Mouse (Mus musculus) thymus, postnatal 36 days (tissue): ENCODE measurements around the gene Stat2.
A peak's percentile ranks its signal among the peaks of the same experiment; 100 is the strongest.
"Not testable (repeated sequence)": the region's sequence is repeated elsewhere in the genome, so short reads cannot be mapped to it uniquely, and the experiment has no call there.

Experiments
- DNase-seq, 2 experiments: peaks; one replicate each; pipeline ENCODE4 v3.0.0; 2022; ENCODE audit warnings: mixed read lengths in 2 of 2

Gene Stat2

DNA sequence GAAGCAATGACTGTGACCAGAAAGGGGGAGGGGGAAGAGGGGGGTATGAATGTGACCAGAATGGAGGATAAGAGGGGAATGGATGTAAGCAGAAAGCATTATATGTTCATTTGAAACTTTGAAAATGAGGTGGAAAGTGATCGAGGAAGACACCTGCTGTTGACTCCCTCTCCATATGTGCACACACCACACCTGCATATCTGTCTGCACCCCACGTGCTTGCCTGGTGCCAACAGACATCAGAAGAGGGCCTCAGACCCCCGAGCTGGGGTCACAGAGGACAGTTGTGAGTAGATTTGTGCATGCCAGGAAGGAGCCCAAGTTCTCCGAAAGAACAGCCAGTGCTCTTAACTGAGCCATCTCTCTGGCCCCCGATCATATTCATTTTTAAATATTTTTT lies 10.4 kb upstream of the Stat2 start:
- no peak for DNase-seq

DNA sequence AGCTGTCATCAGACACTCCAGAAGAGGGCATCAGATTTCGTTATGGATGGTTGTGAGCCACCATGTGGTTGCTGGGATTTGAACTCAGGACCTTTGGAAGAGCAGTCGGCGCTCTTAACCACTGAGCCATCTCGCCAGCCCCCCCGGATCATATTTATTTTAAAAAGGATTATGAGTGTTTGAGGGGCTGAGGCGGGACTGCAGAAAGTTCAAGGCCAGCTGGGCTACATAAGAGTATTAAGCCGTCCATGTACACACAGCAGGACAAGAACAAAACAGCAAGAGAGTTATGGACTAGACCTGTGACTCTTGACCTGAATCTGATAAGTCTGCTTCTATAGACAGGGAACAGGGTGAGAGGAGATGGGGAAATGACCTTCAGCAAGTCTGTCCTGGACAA lies 10.0 kb upstream of the Stat2 start:
- not testable (repeated sequence) for DNase-seq

DNA sequence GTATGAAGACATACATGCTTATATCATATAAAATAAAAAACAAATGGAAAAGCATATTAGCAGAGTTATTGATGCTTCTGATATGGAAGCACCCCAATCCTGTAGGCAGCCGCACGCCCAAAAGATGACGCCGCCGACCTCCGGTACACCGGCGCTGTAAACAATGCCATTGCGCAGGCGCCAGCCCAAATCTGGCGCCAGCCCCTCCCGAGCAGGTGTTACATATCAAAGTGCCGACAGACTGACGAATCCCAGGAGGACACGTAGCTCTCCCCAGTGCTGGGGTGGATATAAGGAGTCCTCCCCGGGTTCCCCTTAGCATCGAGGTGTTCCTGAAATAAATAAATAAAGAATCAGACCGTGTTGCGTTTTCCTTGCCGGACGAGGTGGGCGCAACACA lies 8.1 kb upstream of the Stat2 start:
- DNase-seq: no peak

DNA sequence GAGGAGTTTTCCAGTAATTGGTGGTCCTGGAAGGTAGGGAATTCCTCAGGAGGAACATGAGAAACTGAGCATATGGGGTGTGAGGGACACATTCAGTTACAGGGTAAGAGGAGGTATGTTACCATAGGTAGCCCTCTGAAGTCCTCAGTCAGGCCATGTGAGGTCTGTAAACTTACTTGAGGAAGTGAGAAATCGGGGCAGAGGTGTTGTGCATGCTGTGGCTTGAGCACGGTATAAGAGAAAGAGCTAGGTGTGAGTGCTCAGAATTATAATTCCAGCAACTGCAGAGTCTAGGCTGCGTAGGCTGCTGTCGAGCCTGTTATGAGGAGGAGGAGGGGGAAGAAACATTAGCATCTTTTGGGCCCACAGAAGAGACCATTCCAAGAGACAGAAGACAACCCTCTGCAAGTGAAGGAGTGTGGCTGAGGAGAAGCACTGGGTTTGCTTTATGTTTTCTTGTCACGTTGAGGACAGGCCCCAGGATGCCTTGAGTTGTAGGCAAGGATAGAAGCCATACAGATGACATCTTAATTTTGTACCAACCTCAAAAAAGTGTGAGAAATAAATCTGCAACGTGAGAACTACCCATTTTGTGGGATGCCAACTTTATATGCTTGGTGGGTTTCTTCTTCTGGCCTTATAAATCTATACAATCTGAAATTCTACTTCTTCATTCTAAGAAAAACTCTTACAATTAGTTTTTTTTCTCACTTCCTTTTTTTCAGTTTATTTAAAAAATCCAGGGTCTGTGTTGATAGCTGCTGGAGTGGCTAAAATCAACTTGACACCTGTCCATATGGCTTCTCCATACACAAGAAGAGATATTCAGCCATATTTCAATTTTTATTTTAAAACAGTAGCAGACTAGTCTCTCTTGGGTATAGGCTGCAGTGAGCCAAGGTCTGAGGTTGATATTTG lies 6.7 kb upstream of the Stat2 start:
- DNase-seq: no peak

DNA sequence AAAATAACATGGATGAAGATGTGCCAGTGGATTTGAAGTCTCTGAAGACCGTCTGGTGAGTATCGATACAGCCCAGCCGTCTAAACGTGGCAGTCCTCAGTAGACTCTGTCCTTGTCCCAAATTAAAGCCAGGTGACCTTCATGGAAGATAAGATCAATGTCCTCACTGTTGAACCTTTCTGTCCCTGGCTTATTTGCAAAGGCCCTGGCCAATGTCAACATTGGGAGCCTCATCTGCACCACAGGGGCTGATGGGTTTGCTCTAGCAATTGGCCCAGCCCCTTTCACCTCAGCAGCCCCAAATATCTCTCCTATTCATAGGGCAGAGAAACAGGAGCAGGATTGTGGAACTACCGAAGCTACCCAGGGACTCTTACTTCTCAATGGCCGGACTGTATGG lies 2.0 kb upstream of the Stat2 start, which contains the start of gene Apof:
Gene Apof (plus strand): TSS at position 301 of the 400 bp plus-strand sequence.
- DNase-seq: no peak

DNA sequence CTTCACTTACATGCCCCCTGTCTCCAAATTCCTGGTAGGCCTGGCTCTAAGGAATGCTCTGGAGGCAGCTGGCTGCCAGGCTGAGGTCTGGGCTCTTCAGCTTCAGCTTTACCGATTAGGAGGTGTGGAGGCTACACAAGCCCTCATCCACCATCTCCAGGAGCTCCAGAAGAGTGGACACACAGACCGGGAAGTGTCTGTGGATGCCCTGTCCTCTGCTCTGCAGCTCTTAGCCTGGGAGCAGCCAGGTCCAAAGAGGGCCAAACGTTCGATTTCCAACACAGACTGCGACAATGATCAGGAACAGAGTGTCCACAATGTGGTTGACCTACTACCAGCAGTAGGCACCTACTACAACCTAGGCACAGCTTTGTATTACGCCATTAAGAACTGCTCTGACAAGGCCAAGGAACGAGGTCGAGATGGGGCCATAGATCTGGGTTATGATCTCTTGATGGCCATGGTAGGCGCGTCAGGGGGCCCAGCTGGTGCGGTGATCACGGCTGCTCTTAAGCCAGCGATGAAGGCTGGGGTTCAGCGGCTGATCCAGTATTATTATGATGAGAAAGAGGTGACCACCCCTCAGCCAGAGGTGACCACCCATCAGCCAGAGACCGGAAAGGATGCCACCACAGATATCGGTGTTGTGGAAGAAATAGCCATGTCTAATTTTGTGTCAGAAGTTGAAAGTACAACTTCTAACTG lies 1.0 kb upstream of the Stat2 start:
- no peak for DNase-seq

DNA sequence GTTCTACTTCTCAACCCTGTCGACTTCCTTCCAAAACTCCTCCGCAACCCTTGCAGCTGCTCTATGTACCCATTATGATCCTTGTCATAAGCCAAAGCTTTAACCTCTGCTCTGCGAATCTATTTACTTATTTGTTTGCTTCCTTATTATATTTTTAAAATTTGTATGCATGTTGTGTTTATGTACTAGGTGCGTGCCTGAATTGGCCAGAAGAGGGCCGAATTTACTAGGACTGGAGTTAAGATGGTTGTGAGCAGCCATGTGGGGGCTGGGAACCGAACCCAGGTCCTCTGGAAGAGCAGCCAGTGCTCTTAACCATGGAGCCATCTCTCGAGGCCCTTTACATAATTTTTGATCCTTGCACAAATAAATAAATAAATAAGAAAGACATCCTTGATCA lies 507 bp downstream of the Stat2 start:
- DNase-seq: no peak

DNA sequence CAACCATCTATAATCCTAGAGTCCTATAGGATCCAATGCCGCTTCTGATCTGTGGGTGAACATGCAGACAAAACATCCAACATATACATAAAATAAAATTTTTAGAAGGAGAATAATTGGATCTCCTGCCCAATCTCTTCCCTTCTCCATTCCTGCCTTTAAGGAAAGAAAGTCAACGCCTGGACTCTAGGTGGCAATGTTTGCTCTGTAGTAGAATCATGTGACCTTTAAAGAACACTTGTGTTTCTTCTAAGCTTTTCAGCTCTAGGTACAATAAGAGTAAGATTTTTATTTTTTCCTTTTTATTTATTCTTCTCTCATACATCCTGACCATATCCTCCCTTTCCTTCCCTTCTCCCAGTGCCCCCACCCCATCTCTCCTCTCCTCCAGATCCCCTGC lies 1.5 kb downstream of the Stat2 start:
- DNase-seq: no peak

DNA sequence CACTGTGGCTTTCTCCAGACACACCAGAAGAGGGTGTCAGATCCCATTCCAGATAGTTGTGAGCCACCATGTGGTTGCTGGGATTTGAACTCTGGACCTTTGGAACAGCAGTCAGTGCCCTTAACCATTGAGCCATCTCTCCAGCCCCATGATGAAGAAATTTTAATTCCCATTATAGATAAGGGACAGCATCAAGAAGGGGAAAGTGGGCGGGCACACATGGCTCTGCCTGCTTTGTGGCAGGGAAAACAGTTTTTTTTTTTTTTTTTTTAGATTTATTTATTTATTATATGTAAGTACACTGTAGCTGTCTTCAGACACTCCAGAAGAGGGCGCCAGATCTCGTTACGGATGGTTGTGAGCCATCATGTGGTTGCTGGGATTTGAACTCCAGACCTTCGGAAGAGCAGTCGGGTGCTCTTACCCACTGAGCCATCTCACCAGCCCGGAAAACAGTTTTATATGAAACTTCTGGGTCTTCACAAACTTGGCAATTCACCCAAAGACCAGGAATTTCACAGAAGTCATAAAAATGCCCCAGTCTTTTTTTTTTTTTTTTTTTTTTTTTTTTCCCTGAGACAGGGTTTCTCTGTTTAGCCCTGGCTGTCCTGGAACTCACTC lies 2.6 kb downstream of the Stat2 start:
- DNase-seq: not testable (repeated sequence)

DNA sequence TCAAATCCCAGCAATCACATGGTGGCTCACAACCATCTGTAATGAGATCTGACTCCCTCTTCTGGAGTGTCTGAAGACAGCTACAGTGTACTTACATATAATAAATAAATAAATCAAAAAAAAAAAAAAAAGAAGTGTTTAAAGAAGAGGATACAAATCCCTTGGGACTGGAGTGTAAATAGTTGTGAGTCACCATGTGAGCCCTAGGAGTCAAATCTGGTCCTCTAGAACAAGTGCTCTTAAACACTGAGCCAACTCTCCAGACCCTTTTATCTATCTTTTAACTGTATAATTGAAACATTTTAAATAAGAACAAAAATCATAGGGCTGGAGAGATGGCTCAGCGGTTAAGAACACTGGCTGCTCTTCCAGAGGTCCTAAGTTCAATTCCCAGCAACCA lies 5.0 kb downstream of the Stat2 start:
- DNase-seq: not testable (repeated sequence)

DNA sequence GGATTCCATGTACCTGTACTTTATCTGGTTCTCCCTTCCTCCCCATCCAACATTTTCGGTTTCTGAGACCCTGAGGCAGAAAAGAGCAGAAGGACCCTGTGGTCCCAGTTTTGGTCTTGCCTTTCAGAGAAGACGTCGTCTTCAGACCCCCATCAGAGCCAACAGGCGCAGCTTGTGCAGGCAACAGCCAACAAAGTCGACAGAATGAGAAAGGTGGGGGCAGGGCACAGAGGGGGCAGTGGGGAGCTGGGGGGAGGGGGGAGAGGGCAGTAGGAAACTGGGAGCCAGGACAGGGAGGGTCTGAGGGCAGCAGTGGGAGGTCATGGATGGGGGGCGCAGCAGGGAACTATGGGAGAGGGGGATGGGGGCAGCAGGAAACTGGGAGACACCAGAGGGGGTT lies 7.8 kb downstream of the Stat2 start:
- no peak for DNase-seq

DNA sequence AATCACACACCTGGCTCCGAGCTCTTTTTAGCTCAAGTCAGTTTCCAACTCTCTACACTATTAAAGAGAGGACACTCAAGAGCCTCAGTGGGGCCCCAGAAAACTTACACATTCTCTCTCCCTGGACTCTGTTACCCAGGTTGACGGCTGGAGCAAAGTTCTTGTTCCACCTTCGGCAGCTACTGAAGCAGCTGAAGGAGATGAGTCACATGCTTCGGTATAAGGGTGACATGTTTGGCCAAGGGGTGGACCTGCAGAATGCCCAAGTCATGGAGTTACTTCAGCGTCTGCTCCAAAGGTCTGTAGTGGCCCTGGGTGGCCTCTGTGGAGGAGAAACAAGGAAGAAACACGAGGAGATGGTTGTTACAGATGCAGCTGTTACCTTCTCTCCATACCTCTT lies 10.6 kb downstream of the Stat2 start:
- no peak for DNase-seq

DNA sequence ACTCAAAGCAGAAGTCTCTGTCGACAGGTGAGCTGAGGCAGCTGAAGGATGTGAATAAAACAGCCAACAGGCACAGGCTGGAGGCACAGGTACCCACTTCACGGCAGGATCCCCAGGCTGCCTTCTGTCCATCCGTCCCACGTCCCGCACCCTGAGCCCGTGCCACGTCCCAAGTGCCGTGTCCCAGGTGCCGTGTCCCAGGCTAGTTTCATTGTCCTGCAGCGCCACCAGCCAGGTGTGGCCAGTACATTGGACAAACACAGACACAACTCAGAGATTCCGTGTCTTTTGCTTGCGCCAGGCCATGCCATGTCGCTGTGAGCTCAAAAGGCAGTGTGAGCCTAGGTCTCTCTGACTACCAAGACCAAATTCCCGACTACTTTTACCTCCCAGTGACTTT lies 11.3 kb downstream of the Stat2 start:
- no peak for DNase-seq

DNA sequence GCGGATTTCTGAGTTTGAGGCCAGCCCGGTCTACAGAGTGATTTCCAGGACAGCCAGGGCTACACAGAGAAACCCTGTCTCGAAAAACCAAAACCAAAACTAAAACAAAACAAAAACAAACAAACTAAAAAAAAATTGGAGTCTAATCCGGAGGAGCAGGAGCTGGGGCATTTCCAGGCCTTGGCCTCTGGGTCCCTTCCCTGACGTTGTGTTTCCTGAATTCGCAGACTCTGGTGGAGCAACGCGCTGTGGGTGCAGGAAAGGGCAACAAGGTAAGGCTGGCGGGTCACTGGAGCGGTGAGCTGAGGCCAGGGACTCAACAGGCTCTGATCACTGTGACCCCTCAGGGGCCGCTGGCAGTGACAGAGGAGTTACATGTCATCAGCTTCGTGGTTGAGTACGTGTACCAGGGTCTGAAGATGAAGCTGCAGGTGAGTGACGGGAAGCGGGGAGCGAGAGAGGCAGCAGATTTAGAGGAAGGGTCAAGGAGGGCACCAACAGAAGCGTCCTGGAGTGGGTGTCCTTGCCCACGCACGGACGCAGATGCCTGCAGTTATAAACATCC lies 12.6 kb downstream of the Stat2 start:
- DNase-seq: no peak

DNA sequence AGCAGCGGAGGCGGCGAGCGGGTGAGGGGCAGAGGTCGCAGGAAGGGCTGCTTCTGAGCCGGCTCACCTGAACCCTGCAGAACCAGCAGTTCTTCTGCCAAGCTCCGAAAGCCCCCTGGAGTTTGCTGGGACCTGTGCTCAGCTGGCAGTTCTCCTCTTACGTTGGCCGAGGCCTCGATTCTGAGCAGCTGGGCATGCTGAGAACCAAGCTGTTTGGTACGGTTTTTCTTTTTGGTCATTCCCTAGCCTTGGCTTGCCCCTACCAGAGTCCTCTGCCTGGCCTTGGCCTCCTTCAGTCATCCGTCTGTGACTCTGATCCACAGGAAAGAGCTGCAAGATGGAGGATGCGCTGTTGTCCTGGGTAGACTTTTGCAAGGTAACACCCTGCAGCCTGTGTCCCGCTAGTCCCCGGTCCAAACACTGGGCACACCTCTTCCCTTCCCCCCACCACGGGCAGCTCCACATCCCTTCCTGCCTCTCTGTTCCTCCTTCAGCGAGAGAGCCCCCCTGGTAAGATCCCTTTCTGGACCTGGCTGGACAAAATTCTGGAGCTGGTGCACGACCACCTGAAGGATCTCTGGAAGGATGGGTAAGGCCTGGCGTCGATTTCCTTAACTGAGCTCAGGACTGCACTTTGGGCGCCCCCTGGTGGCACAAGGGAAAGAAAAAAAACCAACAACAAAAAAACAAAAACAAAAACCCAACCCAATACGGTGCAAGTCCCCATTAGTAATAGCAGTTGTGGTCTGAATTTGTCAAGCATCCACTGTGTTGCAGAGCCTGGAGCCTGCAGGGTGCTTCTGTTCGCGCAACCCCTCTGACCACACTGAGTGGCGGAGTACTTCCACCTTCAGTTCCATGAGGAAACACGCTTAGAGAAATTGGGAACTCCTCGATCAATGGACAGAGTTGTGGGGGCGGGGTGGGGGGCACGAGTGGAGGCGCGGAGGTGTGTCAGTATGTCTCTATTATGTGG lies 13.5 kb downstream of the Stat2 start:
- peak; percentile 51 to 56 for DNase-seq

DNA sequence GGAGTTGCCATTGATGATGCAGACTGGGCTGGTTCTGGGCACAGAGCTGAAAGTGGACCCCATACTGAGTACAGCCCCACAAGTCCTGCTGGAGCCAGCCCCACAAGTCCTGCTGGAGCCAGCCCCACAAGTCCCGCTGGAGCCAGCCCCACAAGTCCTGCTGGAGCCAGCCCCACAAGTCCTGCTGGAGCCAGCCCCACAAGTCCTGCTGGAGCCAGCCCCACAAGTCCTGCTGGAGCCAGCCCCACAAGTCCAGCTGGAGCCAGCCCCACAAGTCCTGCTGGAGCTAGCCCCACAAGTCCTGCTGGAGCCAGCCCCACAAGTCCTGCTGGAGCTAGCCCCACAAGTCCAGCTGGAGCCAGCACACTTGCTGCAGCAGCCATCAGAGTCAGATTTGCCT lies 20.2 kb downstream of the Stat2 start:
- DNase-seq: not testable (repeated sequence)

DNA sequence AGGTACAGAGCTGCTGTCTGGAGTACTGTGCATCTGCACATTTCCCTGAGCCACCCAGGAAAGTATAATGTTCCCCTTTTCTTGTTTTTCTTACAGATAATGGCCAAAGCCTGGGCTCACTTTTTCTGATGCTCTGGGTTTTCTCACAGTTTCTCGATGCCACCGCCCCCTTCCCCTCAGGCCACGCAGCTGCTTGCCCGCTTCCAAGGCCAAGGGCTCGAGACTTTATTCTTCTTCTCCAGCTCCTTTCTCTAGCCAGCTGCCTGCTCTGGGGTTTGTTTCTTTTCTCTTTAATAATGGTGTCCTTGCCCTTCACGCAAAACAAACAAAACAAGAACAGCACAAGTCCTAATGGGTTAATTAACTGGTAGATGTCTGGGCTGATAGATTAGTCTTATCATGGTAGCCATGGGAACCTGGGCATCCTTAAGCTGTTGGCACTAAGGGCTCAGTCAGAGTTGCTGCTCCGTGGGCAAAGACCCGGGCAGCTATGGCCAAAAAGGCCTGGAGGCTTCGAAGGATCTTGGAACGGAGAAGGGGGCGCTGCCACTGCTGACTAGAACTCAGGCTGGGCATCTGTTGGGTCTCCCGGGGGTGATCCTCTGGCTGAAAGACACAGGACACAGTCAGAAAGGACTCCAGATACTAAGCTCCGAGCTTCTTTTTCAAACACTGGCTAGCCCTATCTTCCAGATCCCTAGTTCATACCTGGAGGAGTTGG lies 26.2 kb downstream of the Stat2 start:
- DNase-seq: no peak

DNA sequence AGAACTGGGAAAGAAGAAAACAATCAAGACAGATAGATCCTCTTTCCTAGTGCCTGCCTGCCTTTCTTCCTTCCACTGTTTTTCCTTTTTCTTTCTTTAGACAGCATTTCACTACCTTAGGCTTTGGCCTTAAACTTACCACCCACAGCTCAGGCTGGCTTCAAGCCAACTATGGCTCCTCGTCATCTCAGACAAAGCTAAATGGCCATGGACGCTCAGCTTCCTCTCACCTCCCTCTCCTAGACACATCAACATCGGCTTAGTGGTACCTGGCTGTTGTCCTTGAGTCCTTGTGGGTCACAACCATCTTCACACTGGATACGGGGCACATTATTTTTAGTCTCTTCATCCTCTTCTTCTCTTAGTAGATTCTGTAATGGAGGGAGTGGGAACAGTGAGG lies 26.9 kb downstream of the Stat2 start:
- no peak for DNase-seq

DNA sequence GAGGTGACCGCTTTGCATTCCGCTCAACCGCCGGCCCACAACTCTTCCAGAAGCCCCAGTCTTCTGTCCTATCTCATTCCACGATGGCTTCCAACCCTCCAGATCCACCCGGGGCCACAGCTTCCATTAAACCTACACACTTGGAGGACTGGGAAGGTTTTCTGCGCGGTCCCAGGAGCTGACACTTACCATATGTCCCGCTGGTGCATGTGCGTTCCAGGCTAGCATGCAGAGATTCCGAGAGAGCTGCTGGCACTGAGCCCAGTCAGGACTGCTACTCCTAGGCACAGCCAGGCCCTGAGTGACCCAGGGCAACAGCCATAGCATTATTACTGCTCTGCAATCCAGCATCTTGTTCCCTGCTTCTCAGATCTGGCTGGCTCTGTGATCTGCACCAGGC lies 27.3 kb downstream of the Stat2 start:
- no peak for DNase-seq

DNA sequence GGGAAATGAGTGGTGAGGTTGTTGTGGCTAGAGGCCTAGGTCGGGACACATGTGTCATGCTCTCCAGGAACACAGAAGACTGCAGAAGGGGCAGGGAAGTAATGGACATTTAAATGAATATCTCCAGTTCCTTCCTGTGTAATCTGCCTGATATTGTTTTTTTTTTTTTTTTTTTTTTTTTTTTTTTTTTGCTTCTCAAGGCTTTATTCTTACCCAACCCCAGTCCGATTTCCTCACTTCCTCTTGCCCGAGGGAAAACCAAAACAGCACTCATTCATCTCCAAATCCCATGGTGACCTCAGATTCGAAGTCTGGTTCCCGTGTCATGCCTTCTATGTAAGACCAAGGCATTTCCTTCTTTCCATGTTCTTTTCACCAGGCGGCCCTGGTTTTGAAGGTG lies 27.9 kb downstream of the Stat2 start:
- DNase-seq: no peak

DNA sequence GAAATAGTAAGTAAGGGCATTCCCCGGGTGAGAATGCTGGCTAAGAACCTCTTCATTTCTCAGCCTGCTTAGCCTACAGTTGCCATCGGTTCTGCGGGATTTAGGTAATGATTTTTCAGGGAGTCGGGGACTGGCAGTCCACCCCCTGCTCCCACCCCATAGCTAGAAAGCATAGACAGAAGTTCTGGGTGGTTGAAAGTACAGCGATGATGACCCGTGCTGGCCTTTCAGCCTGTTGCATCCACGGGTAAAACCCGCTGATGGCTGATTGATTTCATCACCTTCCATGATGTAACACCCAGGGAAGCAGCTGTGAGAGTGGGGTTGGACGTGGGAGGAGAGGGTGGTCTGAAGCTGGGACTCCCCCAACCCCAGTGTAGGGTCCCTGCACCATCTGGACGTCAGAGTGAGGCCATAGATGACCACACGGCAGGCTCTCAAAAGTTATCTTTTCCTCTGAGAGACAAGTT lies 28.4 kb downstream of the Stat2 start, which contains the start of gene Il23a:
Gene Il23a (minus strand): TSS at position 51 of the 470 bp plus-strand sequence.
- DNase-seq: no peak
